Mouse (Mus musculus) layer of hippocampus, adult 9-11 months (tissue): ENCODE results near the gene Trappc12.

ENCODE experiments used
- DNase-seq: peaks from one replicate; pipeline ENCODE4 v3.0.0; 2022

The Trappc12 gene

GRCm38 (mm10) chr12:28685771-28686170 is 64.5 kb downstream of the Trappc12 start:
- DNase-seq, result no peak

DNA sequence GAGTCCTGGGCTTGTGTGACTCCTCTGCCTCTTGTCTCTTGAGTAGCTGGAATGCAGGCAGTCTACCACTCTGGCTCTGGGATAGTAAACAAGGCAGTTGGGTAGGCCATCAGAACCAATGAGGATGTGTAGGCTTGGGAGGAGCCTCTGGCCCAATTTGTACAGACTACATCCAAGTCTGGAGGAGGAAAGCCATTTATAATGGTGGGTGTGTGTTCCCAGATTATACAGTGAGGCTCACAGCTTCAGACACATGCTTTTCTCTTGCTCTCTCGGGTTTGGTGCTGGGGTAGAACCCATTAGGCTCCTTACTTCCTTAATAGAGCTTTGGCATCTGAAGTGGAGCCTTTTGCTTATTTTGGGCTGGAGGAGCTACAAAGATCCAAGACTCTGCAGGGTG is 65.6 kb downstream of the Trappc12 start:
- DNase-seq, result no peak

DNA sequence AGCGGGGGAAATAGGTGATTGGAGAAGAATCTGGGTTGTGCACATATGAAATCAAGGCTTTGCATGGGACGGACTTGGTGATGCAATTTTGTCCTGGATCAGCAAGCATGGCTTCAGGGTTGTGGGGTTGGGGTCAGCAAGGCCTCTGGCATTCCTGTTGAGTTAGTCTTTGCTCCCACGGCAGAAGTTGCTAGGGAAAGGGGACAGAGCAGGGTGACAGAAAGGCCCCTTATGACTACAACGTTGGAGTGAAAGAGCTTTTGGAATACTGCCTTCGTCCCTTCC is 74.4 kb downstream of the Trappc12 start:
- DNase-seq, result no peak

GRCm38 (mm10) chr12:28675121-28675924 is 74.9 kb downstream of the Trappc12 start, which contains the start of gene Adi1:
Gene Adi1 (plus strand): TSS chr12:28675231.
- DNase-seq, result peak; percentile 90

GRCm38 (mm10) chr12:28674038-28674720 is 76.1 kb downstream of the Trappc12 start:
- DNase-seq, result no peak

- DNase-seq, result no peak
Observed at GRCm38 (mm10) chr12:28667287-28667686, 83.0 kb downstream of the Trappc12 start.

DNA sequence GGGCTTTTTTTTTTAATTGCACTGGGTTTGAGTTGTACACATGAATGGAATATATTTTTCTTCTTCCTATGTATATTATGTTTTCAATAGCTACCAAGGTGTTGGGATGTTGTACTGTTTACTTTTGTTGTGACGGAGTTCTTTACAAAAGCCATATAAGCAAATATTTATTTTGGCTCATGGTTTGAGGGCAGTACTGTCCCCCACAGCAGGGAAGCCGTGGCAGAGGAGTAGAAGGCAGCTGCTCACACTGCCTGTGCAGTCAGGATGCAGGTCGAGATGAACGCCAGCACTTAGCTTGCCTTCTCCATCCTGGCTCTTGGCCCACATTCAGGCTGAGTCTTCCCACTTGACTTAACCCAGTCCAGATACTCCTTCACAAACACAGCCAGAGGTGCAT is 83.5 kb downstream of the Trappc12 start:
- DNase-seq, result no peak

DNA sequence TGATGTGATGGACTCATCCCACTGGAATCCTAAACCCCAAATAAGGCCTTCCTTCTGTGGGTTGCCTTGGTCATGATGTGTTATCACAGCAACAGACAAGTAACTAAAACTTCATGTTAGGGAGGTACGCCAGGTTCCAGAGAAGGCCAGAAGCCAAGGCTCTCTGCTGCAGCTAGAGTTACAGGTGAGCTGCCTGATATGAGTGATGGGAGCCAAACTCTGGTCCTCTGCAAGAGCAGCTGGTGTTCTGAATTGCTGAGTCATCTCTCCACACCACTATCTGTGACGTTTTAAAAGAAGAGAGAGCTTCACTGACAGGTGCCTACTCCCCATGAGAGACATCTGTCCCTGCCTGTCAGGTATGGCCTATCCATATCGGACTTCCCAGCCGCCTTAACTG is 87.6 kb downstream of the Trappc12 start:
- no peak for DNase-seq

DNA sequence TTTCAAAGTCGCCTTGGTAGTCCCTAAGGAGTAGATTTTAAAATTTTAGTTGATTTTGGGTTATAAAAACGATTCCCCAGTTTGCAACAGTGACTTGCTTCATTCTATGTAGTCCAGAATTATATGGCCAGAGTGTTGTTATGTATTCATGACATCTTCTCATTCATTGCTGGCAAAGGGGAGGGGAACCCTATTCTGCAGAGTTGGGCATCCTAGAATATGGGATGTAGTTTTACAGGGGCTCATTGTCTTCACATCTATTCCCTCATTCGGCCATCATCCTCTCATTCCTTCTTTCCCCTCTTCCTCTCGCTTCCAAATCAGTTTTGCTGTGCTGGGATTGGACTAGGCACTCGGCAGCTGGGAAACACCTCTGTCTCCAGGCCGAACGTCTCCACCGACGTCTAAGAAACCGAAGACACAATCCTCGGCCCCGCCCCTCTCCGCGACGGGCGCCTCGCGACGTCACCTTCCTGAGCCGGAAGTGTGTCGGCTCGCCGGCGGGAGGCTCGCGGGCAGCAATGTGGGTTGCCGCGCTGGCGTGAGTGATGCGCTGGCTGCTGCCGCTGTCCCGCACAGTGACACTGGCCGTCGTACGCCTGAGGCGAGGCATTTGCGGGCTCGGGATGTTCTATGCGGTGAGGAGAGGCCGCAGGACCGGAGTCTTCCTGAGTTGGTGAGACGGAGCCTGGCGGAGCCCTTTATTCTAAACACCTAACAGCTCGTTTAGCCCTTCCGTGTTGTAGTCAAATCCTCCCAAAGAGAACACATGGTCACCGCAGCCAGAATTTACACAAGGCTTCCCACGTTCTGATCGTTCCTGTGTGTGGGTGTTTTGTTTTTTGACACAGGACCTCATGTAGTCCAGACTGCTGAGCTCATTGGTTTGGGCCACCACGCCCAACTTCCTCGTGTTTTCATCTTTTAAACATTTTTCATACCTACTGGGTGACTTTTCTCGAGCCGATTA is 100.8 kb downstream of the Trappc12 start, which contains the start of gene Rnaseh1:
Gene Rnaseh1 (plus strand): TSS at position 462 of the 970 bp plus-strand sequence.
- DNase-seq, result peak; percentile 89
